Mouse (Mus musculus): ENCODE measurements around the gene Pias3. TPM values are rescaled to one million over a fixed set of nuclear protein-coding genes. Genes with fewer than 3 reads are reported as not detected.
"Not testable (repeated sequence)": the region's sequence is repeated elsewhere in the genome, so short reads cannot be mapped to it uniquely, and the experiment has no call there.

Pias3 gene
- total RNA-seq, 4 experiments from 2014 or later, result 27.3 to 38.0 (median 32.6) TPM

DNA sequence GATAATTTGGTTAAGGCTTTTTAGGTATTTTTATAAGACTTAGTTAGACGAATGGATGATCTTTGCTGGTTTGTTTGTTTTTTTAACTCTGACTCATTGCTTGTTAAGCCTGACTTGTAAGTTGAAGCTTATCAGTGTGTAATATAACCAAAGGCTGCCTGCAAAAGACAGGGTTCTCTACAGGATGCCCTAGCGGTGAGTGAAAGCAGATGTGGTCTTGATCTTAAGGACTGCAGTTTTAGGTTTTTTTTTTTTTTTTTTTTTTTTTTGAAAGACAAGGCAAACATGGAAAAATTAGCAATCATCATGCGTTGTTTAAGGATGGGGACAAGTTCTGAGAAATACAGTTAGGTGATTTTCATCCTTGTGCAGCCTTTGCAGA, 33.2 kb downstream of the Pias3 start:
- no peak for DNase-seq

DNA sequence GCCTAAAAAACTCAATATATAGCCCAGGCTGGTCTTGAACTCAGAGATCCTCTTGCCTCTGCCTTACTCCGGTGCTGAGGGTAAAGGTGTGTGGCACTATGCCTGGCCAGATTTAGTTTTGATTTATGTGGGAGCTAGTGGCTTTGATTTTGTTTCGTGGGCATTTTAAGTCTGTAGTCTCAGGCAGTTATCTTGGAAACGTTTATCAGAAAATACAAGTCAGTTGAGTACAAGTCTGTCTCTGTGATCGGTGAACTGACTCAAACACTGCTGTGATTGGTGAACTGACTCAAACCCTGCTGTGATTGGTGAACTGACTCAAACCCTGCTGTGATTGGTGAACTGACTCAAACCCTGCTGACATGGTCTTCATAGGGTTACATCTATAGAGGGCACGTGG, 34.6 kb downstream of the Pias3 start:
- no peak for DNase-seq

GRCm38 (mm10) chr3:96733984-96734383, 37.8 kb downstream of the Pias3 start:
- no peak for DNase-seq

GRCm38 (mm10) chr3:96735200-96735599, 39.0 kb downstream of the Pias3 start:
- DNase-seq, result no peak

- no peak for DNase-seq
Observed at GRCm38 (mm10) chr3:96737013-96737740, 41.0 kb downstream of the Pias3 start.

DNA sequence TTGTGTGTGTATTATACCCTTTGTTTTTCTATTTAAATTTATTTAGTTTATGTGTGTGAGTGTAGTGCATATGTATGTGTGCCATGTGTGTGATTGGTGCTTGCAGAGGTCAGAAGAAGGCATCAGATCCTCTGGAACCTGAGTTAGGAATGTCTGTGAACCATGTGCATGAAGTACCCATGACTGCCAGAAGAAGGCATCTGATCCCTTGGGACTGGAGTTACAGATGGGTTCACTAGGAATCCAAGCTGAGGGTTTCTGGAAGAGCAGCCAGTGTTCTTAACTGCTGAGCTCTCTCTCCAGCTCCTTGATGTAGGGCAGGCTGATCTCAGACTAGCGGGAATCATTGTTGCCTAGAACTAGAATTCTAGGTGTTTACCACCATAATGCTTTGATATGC, 41.8 kb downstream of the Pias3 start:
- DNase-seq, result no peak

DNA sequence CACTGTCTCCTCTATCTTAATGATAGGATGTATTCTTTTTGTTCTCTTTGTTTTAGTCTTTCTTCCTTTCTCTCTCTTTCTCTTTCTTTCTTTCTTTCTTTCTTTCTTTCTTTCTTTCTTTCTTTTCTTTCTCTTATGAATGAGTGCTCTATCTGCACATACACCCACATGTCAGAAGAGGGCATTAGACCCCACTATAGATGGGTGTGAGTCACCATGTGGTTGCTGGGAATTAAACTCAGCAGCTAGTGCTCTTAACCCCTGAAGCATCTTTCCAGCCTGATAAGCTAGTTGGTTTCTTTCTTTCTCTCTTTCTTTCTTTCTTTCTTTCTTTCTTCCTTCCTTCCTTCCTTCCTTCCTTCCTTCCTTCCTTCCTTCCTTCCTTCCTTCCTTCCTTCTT, 44.1 kb downstream of the Pias3 start:
- not testable (repeated sequence) for DNase-seq

DNA sequence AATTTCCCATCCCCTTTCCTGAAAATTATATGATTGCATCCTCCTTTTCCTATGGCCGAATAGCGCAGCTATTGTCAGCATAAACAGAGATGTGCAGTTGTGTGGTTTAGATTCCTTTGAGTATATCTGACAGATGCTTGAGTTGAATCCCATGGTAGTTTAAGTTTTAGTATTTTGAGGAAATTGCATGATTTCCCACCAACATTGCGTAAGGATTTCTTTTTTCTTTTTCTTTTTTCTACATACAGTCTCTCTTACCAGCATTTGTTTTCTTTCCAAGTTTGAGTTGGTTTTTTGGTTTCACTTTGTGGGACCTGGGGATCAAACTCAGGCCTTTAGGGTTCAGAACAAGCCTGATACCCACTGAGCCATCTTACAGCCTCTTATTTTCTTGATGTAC, 48.2 kb downstream of the Pias3 start:
- DNase-seq, result no peak

DNA sequence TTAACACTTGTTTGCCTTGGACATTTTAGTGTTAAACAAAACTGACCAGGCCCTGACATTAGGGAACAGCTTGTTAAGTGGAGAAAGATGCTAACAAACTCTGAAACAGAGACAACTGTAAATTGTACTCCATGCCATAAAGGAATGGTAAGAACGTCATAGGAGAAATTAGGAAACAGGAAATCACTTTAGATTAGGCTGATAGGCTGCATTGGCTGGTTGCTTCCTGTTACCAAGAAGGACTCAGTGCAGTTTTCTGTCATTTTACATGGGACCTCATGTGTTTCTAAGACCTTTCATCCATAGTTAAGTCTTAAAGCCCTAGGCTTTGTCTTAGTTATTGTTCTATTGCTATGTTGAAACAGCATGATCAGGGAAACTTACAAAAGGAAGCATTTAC, 50.6 kb downstream of the Pias3 start:
- no peak for DNase-seq

Other genes with a start within 250 kb of the Pias3 start
- not detected for gene BC107364, start 244.1 kb upstream of the Pias3 start, total RNA-seq (2022)
- under 1 TPM in 1 of 4 experiments, not detected in 3; 0.27 TPM for gene Hfe2, start 171.2 kb upstream of the Pias3 start, total RNA-seq (2022)
- gene Txnip, start 138.4 kb upstream of the Pias3 start, total RNA-seq (2022), result 100 to 1,000 TPM; 374 to 825 (median 652) TPM
- not detected for gene Gm16253, start 119.4 kb upstream of the Pias3 start, total RNA-seq (2022)
- 10 to 100 TPM; 35.7 to 54.5 (median 40.0) TPM for gene Polr3gl, start 102.2 kb upstream of the Pias3 start, total RNA-seq (2022)
- 1 to 10 TPM; 1.1 to 2.3 (median 1.7) TPM for gene Ankrd34a, start 99.7 kb upstream of the Pias3 start, total RNA-seq (2022)
- 10 to 100 TPM; 47.8 to 57.8 (median 54.5) TPM for gene Lix1l, start 95.2 kb upstream of the Pias3 start, total RNA-seq (2022)
- gene Rbm8a, start 66.5 kb upstream of the Pias3 start, total RNA-seq (2022), result 100 to 1,000 TPM in 1 of 4 experiments, 10 to 100 TPM in 3; 54.6 to 101 (median 71.7) TPM
- 10 to 100 TPM; 51.1 to 60.0 (median 56.2) TPM for gene Pex11b, start 61.0 kb upstream of the Pias3 start, total RNA-seq (2022)
- gene Gm42957, start 60.9 kb upstream of the Pias3 start, total RNA-seq (2022), result under 1 TPM; 0.32 to 0.80 (median 0.40) TPM
- 1 to 10 TPM; 1.5 to 2.4 (median 1.8) TPM for gene Itga10, start 50.8 kb upstream of the Pias3 start, total RNA-seq (2022)
- 1 to 10 TPM; 3.1 to 9.9 (median 5.0) TPM for gene Ankrd35, start 26.3 kb upstream of the Pias3 start, total RNA-seq (2022)
- 1 to 10 TPM; 1.1 to 2.6 (median 1.6) TPM for gene Nudt17, start 12.2 kb downstream of the Pias3 start, total RNA-seq (2022)
- gene Polr3c, start 31.2 kb downstream of the Pias3 start, total RNA-seq (2022), result 10 to 100 TPM; 30.0 to 33.4 (median 31.1) TPM
- gene Rnf115, start 31.3 kb downstream of the Pias3 start, total RNA-seq (2022), result 10 to 100 TPM; 34.0 to 45.9 (median 39.5) TPM
- gene Pdzk1, start 132.9 kb downstream of the Pias3 start, total RNA-seq (2022), result under 1 TPM in 1 of 4 experiments, not detected in 3; 0.22 TPM
- under 1 TPM in 2 of 4 experiments, not detected in 2; 0.23 to 0.27 TPM for gene Cd160, start 133.0 kb downstream of the Pias3 start, total RNA-seq (2022)
- gene Gja5, start 208.3 kb downstream of the Pias3 start, total RNA-seq (2022), result 1 to 10 TPM; 1.0 to 2.6 (median 1.3) TPM
- 10 to 100 TPM; 37.7 to 43.1 (median 41.9) TPM for gene Gpr89, start 209.0 kb downstream of the Pias3 start, total RNA-seq (2022)
- gene Gja8, start 229.6 kb downstream of the Pias3 start, total RNA-seq (2022), result not detected

Measured in adrenal gland, adult 8-10 months (tissue).